Mouse (Mus musculus) MEL (cell line): ENCODE data around the gene Igbp1b. TPM values are rescaled to one million over a fixed set of nuclear protein-coding genes. Genes with fewer than 3 reads are reported as not detected.

Experiments
- DNase-seq: peaks from one replicate; pipeline ENCODE4 v3.0.0; 2011; ENCODE audit warnings: low read depth, low spot score
- H3K27ac ChIP-seq: 2 replicates; pipeline ENCODE4 v1.5.1; 2012; ENCODE audit warnings: low read depth, mild to moderate bottlenecking, control low read depth, low read length, moderate library complexity; ENCODE audit not compliant: control insufficient read depth
- H3K27me3 ChIP-seq, 2 experiments: fragments of 150-350 bp in 1 of 2; sonication (generic) in 1 of 2; 2 replicates each; pipeline ENCODE4 v1.6.1; 2012; ENCODE audit warnings: low read length in 2 of 2, mild to moderate bottlenecking in 2 of 2, improper control_type of control experiment in 1 of 2, moderate library complexity in 1 of 2; ENCODE audit not compliant: insufficient read depth in 2 of 2, control insufficient read depth in 1 of 2
- H3K36me3 ChIP-seq, 2 experiments: 2 replicates each; pipeline ENCODE4 v1.6.1; 2012 to 2014; ENCODE audit warnings: low read length in 2 of 2, improper control_type of control experiment in 1 of 2, inconsistent platforms in 1 of 2, mild to moderate bottlenecking in 1 of 2; ENCODE audit not compliant: insufficient read depth in 2 of 2, control insufficient read depth in 1 of 2
- H3K4me1 ChIP-seq, 2 experiments: fragments of 150-350 bp in 1 of 2; sonication (generic) in 1 of 2; 2 replicates each; pipeline ENCODE4 v1.6.1; 2012; ENCODE audit warnings: low read length in 2 of 2, improper control_type of control experiment in 1 of 2, mild to moderate bottlenecking in 1 of 2; ENCODE audit not compliant: insufficient read depth in 2 of 2, control insufficient read depth in 1 of 2
- H3K4me3 ChIP-seq, 2 experiments: fragments of 150-350 bp in 1 of 2; sonication (generic) in 1 of 2; 2 replicates each; pipeline ENCODE4 v1.5.1; 2012; ENCODE audit warnings: low read depth in 2 of 2, low read length in 2 of 2, mild to moderate bottlenecking in 2 of 2, moderate library complexity in 2 of 2, control low read depth in 1 of 2, improper control_type of control experiment in 1 of 2; ENCODE audit not compliant: control insufficient read depth in 1 of 2, insufficient read depth in 1 of 2
- H3K79me2 ChIP-seq: 2 replicates; pipeline ENCODE4 v1.6.1; 2012; ENCODE audit warnings: mild to moderate bottlenecking, low read length, moderate library complexity; ENCODE audit not compliant: control insufficient read depth, poor library complexity, insufficient read depth
- H3K9ac ChIP-seq: 2 replicates; pipeline ENCODE4 v1.6.1; 2012; ENCODE audit warnings: low read depth, mild to moderate bottlenecking, control low read depth, low read length, moderate library complexity; ENCODE audit not compliant: control insufficient read depth, poor library complexity, severe bottlenecking
- H3K9me3 ChIP-seq: fragments of 150-350 bp; sonication (generic); replicated peaks from 2 replicates; pipeline ENCODE4 v1.6.1; 2012; ENCODE audit warnings: mild to moderate bottlenecking, low read length, improper control_type of control experiment, moderate library complexity; ENCODE audit not compliant: insufficient read depth
- BHLHE40 ChIP-seq: IDR thresholded peaks from 2 replicates; pipeline ENCODE4 v1.6.1; 2012; ENCODE audit warnings: low read depth, mild to moderate bottlenecking, inconsistent platforms, low read length, improper control_type of control experiment, borderline replicate concordance
- CHD1 ChIP-seq: IDR thresholded peaks from 2 replicates; pipeline ENCODE4 v1.6.1; 2012; ENCODE audit warnings: low read depth, mild to moderate bottlenecking, inconsistent platforms, low read length, improper control_type of control experiment
- CHD2 ChIP-seq: IDR thresholded peaks from 2 replicates; pipeline ENCODE4 v1.6.1; 2011; ENCODE audit warnings: low read length, improper control_type of control experiment
- E2F4 ChIP-seq: IDR thresholded peaks from 2 replicates; pipeline ENCODE4 v1.6.1; 2011; ENCODE audit warnings: low read depth, low read length, improper control_type of control experiment, borderline replicate concordance
- EP300 ChIP-seq, 2 experiments: IDR thresholded peaks; 2 replicates each; pipeline ENCODE4 v1.6.1; 2011; ENCODE audit warnings: improper control_type of control experiment in 2 of 2, low read length in 2 of 2, low read depth in 1 of 2, mild to moderate bottlenecking in 1 of 2
- ETS1 ChIP-seq: IDR thresholded peaks from 2 replicates; pipeline ENCODE4 v1.6.1; 2012; ENCODE audit warnings: low read depth, mild to moderate bottlenecking, inconsistent platforms, low read length, improper control_type of control experiment, moderate library complexity
- GABPA ChIP-seq: IDR thresholded peaks from 2 replicates; pipeline ENCODE4 v1.6.1; 2012; ENCODE audit warnings: low read depth, mild to moderate bottlenecking, inconsistent platforms, low read length, improper control_type of control experiment, moderate library complexity
- HCFC1 ChIP-seq: IDR thresholded peaks from 2 replicates; pipeline ENCODE4 v1.6.1; 2012; ENCODE audit warnings: low read depth, mild to moderate bottlenecking, inconsistent platforms, low read length, improper control_type of control experiment, moderate library complexity
- KAT2A ChIP-seq: conservative IDR thresholded peaks from 2 replicates; pipeline ENCODE4 v1.6.1; 2012; ENCODE audit warnings: low read depth, low read length, improper control_type of control experiment, inconsistent platforms
- MAX ChIP-seq: IDR thresholded peaks from 2 replicates; pipeline ENCODE4 v1.6.1; 2011; ENCODE audit warnings: low read length, improper control_type of control experiment
- MXI1 ChIP-seq: IDR thresholded peaks from 2 replicates; pipeline ENCODE4 v1.6.1; 2011; ENCODE audit warnings: mild to moderate bottlenecking, low read depth, low read length, improper control_type of control experiment
- NELFE ChIP-seq: IDR thresholded peaks from 2 replicates; pipeline ENCODE4 v1.6.1; 2011; ENCODE audit warnings: low read depth, low read length, improper control_type of control experiment
- POLR2AphosphoS5 ChIP-seq: IDR thresholded peaks from 2 replicates; pipeline ENCODE4 v1.6.1; 2012; ENCODE audit warnings: low read depth, borderline replicate concordance, mild to moderate bottlenecking, inconsistent platforms, low read length, moderate library complexity, mixed read lengths
- RAD21 ChIP-seq: IDR thresholded peaks from 2 replicates; pipeline ENCODE4 v1.6.1; 2011; ENCODE audit warnings: mild to moderate bottlenecking, low read depth, low read length, improper control_type of control experiment
- RCOR1 ChIP-seq: IDR thresholded peaks from 2 replicates; pipeline ENCODE4 v1.6.1; 2012; ENCODE audit warnings: low read depth, mild to moderate bottlenecking, inconsistent platforms, low read length, improper control_type of control experiment
- SMC3 ChIP-seq: IDR thresholded peaks from 2 replicates; pipeline ENCODE4 v1.6.1; 2011; ENCODE audit warnings: low read depth, low read length, improper control_type of control experiment
- TBP ChIP-seq: IDR thresholded peaks from 2 replicates; pipeline ENCODE4 v1.8.0; 2011; ENCODE audit warnings: low read depth, low read length, improper control_type of control experiment
- TCF12 ChIP-seq: IDR thresholded peaks from 2 replicates; pipeline ENCODE4 v1.6.1; 2014; ENCODE audit warnings: low read depth, mild to moderate bottlenecking, inconsistent platforms, low read length, improper control_type of control experiment, moderate library complexity
- UBTF ChIP-seq: IDR thresholded peaks from 2 replicates; pipeline ENCODE4 v1.6.1; 2012; ENCODE audit warnings: low read depth, mild to moderate bottlenecking, inconsistent platforms, low read length, improper control_type of control experiment, moderate library complexity, borderline replicate concordance; ENCODE audit not compliant: insufficient read depth
- ZNF384 ChIP-seq: IDR thresholded peaks from 2 replicates; pipeline ENCODE4 v1.6.1; 2012; ENCODE audit warnings: low read depth, mild to moderate bottlenecking, inconsistent platforms, low read length, improper control_type of control experiment
- polyA plus RNA-seq, 2 experiments: library from polyadenylated mRNA; stranded (reverse) in 1 of 2; unstranded in 1 of 2; fragments of >175 nt in 1 of 2; fragments of >200 nt in 1 of 2; gene quantifications; 2 replicates each; pipeline versions ENCODE4 v1.2.1 to v1.2.4; 2012; ENCODE audit warnings: low replicate concordance in 2 of 2, low read depth in 1 of 2; ENCODE audit not compliant: insufficient read length in 2 of 2, insufficient read depth in 1 of 2, missing spikeins in 1 of 2
- total RNA-seq: library from RNA; depleted of rRNA; stranded (reverse); fragments of 300-350 nt; gene quantifications from 2 replicates; pipeline ENCODE4 v1.2.3, GENCODE M21; 2012; rRNA removed

The Igbp1b gene
- total RNA-seq, result not detected in 2 replicates
- not detected for polyA plus RNA-seq

DNA sequence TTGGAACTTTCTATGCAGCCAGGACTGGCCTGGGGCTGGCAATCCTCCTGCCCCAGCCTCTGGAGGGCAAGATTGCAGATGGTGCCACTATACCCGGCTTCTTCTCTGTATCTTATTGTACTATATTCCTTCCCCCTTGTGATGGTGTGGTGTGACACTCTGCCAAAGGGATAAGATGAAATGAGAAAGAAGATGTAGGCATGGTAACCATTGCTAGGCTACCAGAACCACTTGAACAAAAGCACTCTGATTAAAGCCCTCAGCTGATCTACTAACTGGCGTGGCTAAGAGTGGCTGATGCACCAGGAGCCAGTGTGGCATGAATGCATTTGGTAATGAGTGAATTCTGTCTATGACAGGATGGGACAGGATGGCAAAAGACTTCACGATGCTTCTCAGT lies at the start of gene Igbp1b:
Gene Igbp1b, minus strand, starts transcription at position 29 of the 400 bp plus-strand sequence.
- H3K36me3 ChIP-seq, result no peaks in the 10 kb centered on the region
- H3K27me3 ChIP-seq, result no peaks in the 10 kb centered on the region
- no peak within 1 kb of the TSS for H3K9ac ChIP-seq
- no peaks in the 10 kb centered on the region for H3K4me1 ChIP-seq
- H3K4me3 ChIP-seq, result no peak within 1 kb of the TSS
- no peak for DNase-seq
- TF ChIP-seq BHLHE40, result no peak
- H3K79me2 ChIP-seq, result no peaks in the 10 kb centered on the region
- H3K9me3 ChIP-seq, result no peaks in the 10 kb centered on the region
- no peak within 1 kb of the TSS for H3K27ac ChIP-seq

DNA sequence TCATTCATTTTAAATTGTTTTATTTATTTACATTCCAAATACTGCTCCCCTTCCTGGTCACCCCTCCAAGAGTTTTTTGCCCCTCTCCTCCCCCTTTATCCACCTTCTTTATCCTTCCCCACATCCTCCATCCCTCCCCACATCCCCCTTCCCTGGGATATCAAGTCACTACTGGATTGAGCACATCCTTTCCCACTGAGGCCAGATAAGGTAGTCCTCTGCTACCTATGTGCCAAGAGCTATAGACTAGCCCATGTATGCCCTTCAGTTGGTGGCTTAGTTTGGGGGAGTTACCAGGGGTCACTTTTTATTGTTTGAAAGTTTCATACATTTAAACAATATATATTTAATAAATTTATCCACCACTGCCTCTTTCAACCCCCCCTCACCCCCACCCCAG lies 24.6 kb upstream of the Igbp1b start:
- no peak for DNase-seq
- Histone ChIP-seq H3K27ac (no peak overlapping the region), H3K4me3 (no peak overlapping the region), H3K27me3 (no peaks in the 10 kb centered on the region), H3K79me2 (no peaks in the 10 kb centered on the region), H3K4me1 (no peaks in the 10 kb centered on the region), H3K9ac (no peak overlapping the region), H3K36me3 (no peaks in the 10 kb centered on the region), H3K9me3 (no peaks in the 10 kb centered on the region)
- TF ChIP-seq RCOR1 (no peak), EP300 (IDR thresholded peaks at IDR 0.05; ENCODE audit: low read depth in 1 of 2, low read length in 2 of 2) (no peak)

DNA sequence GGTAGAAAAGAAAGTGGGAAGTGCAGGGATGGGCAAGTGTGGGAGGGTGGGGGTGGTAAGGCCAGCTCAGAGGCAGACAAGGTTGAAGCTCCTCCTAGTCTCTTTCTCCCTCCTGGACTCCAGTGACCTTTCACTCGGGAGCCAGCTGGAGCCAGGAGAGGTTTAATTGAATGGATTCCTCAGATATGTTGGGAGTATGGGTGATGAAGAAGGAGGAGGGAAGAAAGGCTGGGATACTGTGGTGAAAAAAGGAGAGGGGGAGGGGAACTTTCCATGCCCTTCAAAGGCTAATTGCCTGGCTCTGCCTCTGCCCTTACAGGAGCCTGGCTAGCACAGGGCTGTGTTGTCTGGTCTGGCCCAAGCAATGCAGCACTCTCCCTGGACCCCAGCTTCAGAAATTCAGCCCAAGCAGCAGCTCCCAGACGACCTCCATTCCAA lies 14.4 kb upstream of the Igbp1b start:
- Histone ChIP-seq H3K27ac (no peak overlapping the region), H3K4me3 (no peak overlapping the region), H3K9ac (no peak overlapping the region), H3K9me3 (no peaks in the 10 kb centered on the region), H3K4me1 (no peaks in the 10 kb centered on the region), H3K27me3 (no peaks in the 10 kb centered on the region), H3K79me2 (no peaks in the 10 kb centered on the region), H3K36me3 (no peaks in the 10 kb centered on the region)
- TF ChIP-seq GABPA (no peak), SMC3 (no peak), BHLHE40 (no peak), MXI1 (no peak), UBTF (no peak)
- no peak for DNase-seq

DNA sequence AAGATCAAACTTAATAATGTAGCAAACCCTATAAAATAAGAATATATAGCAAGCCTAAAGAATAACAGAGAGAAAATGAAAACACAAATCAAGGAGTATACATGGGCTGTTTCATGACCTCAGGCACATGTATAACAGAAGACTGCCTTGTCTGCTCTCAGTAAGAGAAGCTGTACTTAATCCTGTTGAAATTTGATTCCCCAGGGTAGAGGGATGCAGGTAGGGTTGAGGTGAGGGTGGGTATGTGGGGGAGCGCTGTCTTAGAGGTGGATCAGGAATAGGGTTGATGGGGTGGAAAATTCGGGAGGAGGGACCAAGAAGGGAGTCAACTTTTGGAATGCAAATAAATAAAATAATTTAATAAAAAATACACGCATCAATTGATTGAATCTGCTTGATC lies 7.1 kb upstream of the Igbp1b start:
- no peaks in the 10 kb centered on the region for H3K9me3 ChIP-seq
- no peak overlapping the region for H3K27ac ChIP-seq
- no peaks in the 10 kb centered on the region for H3K4me1 ChIP-seq
- no peaks in the 10 kb centered on the region for H3K27me3 ChIP-seq
- H3K4me3 ChIP-seq, result no peak overlapping the region
- DNase-seq, result no peak
- H3K79me2 ChIP-seq, result no peaks in the 10 kb centered on the region
- no peak overlapping the region for H3K9ac ChIP-seq
- H3K36me3 ChIP-seq, result no peaks in the 10 kb centered on the region
- TF ChIP-seq NELFE (no peak), CHD2 (no peak), POLR2AphosphoS5 (no peak), RCOR1 (no peak), MXI1 (no peak), MAX (no peak), ETS1 (no peak), TCF12 (no peak), RAD21 (no peak), SMC3 (no peak), HCFC1 (no peak), E2F4 (no peak), TBP (no peak), CHD1 (no peak), UBTF (no peak), KAT2A (no peak), ZNF384 (no peak)
